Mouse (Mus musculus) testis, adult 2 months (tissue): Measurements from ENCODE around the gene Cib4.

ENCODE experiments used
- CTCF ChIP-seq: fragments of 200-500 bp; IDR thresholded peaks from 2 replicates; pipeline ENCODE4 v1.5.1; 2012; ENCODE audit warnings: low read depth, mild to moderate bottlenecking, inconsistent platforms, low read length, moderate library complexity; ENCODE audit not compliant: control insufficient read depth, insufficient read depth, insufficient replicate concordance
- POLR2A ChIP-seq: fragments of 200-500 bp; IDR thresholded peaks from 2 replicates; pipeline ENCODE4 v1.6.1; 2012; ENCODE audit warnings: low read depth, mild to moderate bottlenecking, inconsistent platforms, low read length, moderate library complexity; ENCODE audit not compliant: control insufficient read depth

- TF ChIP-seq CTCF (no peak), POLR2A (no peak)
Observed at GRCm38 (mm10) chr5:30580725-30581124, 35.1 kb upstream of the Cib4 start.
